Mouse (Mus musculus): Measurements from ENCODE around the gene Ddhd1. TPM values are rescaled to one million over a fixed set of nuclear protein-coding genes. Genes with fewer than 3 reads are reported as not detected.

Gene Ddhd1
- polyA plus RNA-seq, 1 experiment, result 47.3 TPM

DNA sequence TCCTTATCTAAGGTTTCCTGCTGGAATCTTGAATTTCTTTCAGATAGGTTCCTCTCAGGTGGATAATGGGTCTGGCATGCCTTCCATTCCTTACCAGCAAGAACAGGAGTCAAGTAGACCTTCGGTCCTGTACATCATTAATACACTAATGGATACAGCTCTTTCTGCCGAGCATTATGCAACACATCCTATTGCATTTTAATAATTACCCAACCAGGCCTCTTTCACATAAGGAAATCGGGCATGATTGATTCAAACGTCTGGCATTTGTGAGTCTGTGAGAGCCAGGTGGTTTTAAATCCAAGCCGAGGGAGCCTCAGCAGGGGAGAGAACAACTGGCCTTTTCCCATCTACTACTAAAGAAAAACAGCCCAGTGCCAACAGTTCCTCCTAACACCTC is 3.6 kb upstream of the Ddhd1 start:
- DNase-seq (ENCODE audit: low read depth), result peak; percentile 38
- no peak for TF ChIP-seq POLR2A (IDR thresholded peaks at IDR 0.05; ENCODE audit: borderline replicate concordance, extremely low read depth, insufficient read depth, insufficient read length, poor library complexity, severe bottlenecking)
- no peak for TF ChIP-seq CTCF (IDR thresholded peaks at IDR 0.05; ENCODE audit: borderline replicate concordance, extremely low read depth, insufficient read depth, insufficient read length)

DNA sequence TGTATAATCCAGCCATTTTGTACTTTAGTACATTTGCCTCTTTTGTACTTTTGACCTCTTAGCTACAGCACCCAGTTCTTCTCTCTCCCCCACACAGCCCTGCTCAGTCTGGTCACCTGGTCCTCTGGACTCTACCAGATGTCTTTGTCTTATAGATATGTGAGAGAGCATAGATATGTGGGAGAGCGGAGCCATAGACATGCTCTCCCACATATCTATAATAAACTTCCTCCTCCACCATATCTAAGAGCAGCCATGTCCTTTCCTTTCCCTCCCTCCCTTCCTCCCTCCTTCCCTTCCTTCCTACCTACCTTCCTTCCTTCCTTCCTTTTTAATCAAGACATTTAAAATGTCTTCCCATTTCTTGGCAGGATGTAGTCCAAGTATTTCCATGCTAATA is 2.4 kb upstream of the Ddhd1 start:
- TF ChIP-seq POLR2A (IDR thresholded peaks at IDR 0.05; ENCODE audit: borderline replicate concordance, extremely low read depth, insufficient read depth, insufficient read length, poor library complexity, severe bottlenecking) (no peak), CTCF (IDR thresholded peaks at IDR 0.05; ENCODE audit: borderline replicate concordance, extremely low read depth, insufficient read depth, insufficient read length) (no peak)
- no peak for DNase-seq (ENCODE audit: low read depth)

DNA sequence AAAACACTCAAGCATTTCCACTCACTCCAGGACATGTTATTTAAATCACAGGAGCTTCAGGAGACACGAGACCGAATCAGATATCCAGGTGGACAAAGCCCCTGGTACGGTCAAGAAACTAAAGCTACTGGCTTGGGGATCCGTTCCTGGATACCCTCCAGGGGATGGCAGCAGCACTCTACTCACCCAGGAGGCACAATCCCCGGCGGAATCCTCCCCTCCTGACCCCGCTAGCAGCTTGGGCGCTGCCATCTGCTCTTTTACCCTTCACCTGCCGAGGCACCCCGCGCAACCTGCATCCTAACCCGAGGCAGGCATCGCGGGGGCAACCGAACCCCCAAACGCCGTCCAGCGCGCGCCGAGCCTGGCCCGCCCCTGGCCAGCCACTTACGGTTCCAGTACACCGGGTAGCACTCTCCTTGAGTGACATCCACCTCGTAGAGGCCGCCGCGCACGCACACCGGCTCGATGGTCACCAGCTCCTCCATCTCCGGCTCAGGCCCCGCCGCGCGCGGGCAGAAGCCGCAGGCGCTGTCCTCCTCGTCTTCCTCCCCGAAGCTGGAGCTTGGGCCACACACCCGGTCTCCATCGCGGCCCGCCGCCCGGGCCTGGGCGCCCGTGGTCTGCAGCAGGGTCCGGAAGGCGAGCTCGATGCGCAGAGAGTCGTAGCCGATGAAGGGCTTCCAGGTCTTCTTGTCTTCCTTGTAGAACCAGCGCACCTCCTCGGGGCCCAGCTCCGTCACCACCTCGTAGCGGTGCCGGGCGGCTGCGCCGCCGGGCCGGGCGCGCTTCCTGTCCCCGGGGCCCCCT is 907 bp downstream of the Ddhd1 start:
- peak; percentile 70 for DNase-seq (ENCODE audit: low read depth)
- TF ChIP-seq CTCF (IDR thresholded peaks at IDR 0.05; ENCODE audit: borderline replicate concordance, extremely low read depth, insufficient read depth, insufficient read length), result no peak

DNA sequence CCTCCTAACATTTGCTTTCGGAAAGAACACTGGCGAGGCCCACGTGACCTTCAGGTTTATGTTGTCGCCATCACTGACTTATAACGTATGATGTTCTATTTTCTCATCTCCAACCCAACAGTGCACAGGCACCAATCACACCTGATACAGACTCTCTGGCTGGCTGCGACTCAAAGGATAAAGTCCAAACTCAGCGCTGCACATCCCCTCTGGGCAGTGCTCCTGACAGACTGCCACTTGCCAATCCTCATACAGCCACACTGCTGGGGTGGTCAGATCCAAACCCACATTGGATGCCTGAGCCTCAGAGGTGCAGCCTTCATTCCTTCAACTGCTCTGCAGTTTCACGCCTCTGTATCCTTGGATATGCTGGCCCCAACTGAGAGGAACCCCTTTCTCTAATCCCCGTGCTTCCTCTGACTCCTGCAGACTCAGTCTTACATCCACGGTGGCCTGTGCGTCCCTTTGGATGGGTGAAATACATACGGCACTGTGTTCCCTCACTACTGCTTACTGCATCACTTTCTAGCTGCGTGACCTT is 3.0 kb downstream of the Ddhd1 start:
- DNase-seq (ENCODE audit: low read depth), result no peak
- TF ChIP-seq POLR2A (IDR thresholded peaks at IDR 0.05; ENCODE audit: borderline replicate concordance, extremely low read depth, insufficient read depth, insufficient read length, poor library complexity, severe bottlenecking) (no peak), CTCF (IDR thresholded peaks at IDR 0.05; ENCODE audit: borderline replicate concordance, extremely low read depth, insufficient read depth, insufficient read length) (no peak)

GRCm38 (mm10) chr14:45653756-45654155 is 4.2 kb downstream of the Ddhd1 start:
- DNase-seq (ENCODE audit: low read depth), result no peak

GRCm38 (mm10) chr14:45648999-45649818 is 8.7 kb downstream of the Ddhd1 start:
- peak; percentile 32 for DNase-seq (ENCODE audit: low read depth)
- TF ChIP-seq CTCF (IDR thresholded peaks at IDR 0.05; ENCODE audit: borderline replicate concordance, extremely low read depth, insufficient read depth, insufficient read length) (no peak), POLR2A (IDR thresholded peaks at IDR 0.05; ENCODE audit: borderline replicate concordance, extremely low read depth, insufficient read depth, insufficient read length, poor library complexity, severe bottlenecking) (no peak)

More at GRCm38 (mm10) chr14:45653756-45654155, 4.2 kb downstream of the Ddhd1 start:
- TF ChIP-seq POLR2A (IDR thresholded peaks at IDR 0.05; ENCODE audit: borderline replicate concordance, extremely low read depth, insufficient read depth, insufficient read length, poor library complexity, severe bottlenecking) (no peak), CTCF (IDR thresholded peaks at IDR 0.05; ENCODE audit: borderline replicate concordance, extremely low read depth, insufficient read depth, insufficient read length) (no peak)

- no peak for DNase-seq (ENCODE audit: low read depth)
- no peak for TF ChIP-seq POLR2A (IDR thresholded peaks at IDR 0.05; ENCODE audit: borderline replicate concordance, extremely low read depth, insufficient read depth, insufficient read length, poor library complexity, severe bottlenecking)
Observed at GRCm38 (mm10) chr14:45648144-45648543, 9.8 kb downstream of the Ddhd1 start.

GRCm38 (mm10) chr14:45647632-45648031 is 10.3 kb downstream of the Ddhd1 start:
- DNase-seq (ENCODE audit: low read depth), result no peak
- TF ChIP-seq CTCF (IDR thresholded peaks at IDR 0.05; ENCODE audit: borderline replicate concordance, extremely low read depth, insufficient read depth, insufficient read length) (no peak), POLR2A (IDR thresholded peaks at IDR 0.05; ENCODE audit: borderline replicate concordance, extremely low read depth, insufficient read depth, insufficient read length, poor library complexity, severe bottlenecking) (no peak)

GRCm38 (mm10) chr14:45647175-45647574 is 10.8 kb downstream of the Ddhd1 start:
- TF ChIP-seq CTCF (IDR thresholded peaks at IDR 0.05; ENCODE audit: borderline replicate concordance, extremely low read depth, insufficient read depth, insufficient read length) (no peak), POLR2A (IDR thresholded peaks at IDR 0.05; ENCODE audit: borderline replicate concordance, extremely low read depth, insufficient read depth, insufficient read length, poor library complexity, severe bottlenecking) (no peak)
- no peak for DNase-seq (ENCODE audit: low read depth)

- no peak for TF ChIP-seq POLR2A (IDR thresholded peaks at IDR 0.05; ENCODE audit: borderline replicate concordance, extremely low read depth, insufficient read depth, insufficient read length, poor library complexity, severe bottlenecking)
- TF ChIP-seq CTCF (IDR thresholded peaks at IDR 0.05; ENCODE audit: borderline replicate concordance, extremely low read depth, insufficient read depth, insufficient read length), result no peak
- peak; percentile 63 for DNase-seq (ENCODE audit: low read depth)
Observed at GRCm38 (mm10) chr14:45644786-45645185, 13.2 kb downstream of the Ddhd1 start.

DNA sequence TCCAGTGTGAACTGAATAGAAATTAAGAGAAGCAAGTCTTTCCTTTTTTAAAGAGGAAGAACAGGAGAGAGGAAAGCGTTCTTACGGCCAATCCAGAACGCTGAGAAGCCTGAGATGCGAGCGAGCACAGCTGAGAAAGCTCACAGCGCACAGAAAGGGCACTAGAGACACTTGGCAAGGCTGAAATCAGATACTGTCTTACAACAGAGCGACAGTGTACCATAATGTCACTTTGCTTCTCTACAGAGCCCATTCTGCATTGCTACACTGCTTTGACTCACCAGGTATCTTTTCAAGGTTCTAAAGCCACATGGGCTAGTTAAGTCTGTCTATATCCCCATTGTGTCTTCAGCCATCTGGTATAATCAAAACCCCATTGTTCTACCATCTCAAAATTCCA is 13.7 kb downstream of the Ddhd1 start:
- TF ChIP-seq POLR2A (IDR thresholded peaks at IDR 0.05; ENCODE audit: borderline replicate concordance, extremely low read depth, insufficient read depth, insufficient read length, poor library complexity, severe bottlenecking) (no peak), CTCF (IDR thresholded peaks at IDR 0.05; ENCODE audit: borderline replicate concordance, extremely low read depth, insufficient read depth, insufficient read length) (no peak)
- DNase-seq (ENCODE audit: low read depth), result peak; percentile 58
